Mouse (Mus musculus) lung, postnatal 25 days (tissue): ENCODE data around the gene Psmd12.

Source experiments
- DNase-seq: peaks from one replicate; pipeline ENCODE4 v3.0.0; 2022; ENCODE audit warnings: low spot score

Gene Psmd12

GRCm38 (mm10) chr11:107479053-107479861, at the start of gene Psmd12:
Gene Psmd12, plus strand, starts transcription at chr11:107479484.
- peak; percentile 95 for DNase-seq

DNA sequence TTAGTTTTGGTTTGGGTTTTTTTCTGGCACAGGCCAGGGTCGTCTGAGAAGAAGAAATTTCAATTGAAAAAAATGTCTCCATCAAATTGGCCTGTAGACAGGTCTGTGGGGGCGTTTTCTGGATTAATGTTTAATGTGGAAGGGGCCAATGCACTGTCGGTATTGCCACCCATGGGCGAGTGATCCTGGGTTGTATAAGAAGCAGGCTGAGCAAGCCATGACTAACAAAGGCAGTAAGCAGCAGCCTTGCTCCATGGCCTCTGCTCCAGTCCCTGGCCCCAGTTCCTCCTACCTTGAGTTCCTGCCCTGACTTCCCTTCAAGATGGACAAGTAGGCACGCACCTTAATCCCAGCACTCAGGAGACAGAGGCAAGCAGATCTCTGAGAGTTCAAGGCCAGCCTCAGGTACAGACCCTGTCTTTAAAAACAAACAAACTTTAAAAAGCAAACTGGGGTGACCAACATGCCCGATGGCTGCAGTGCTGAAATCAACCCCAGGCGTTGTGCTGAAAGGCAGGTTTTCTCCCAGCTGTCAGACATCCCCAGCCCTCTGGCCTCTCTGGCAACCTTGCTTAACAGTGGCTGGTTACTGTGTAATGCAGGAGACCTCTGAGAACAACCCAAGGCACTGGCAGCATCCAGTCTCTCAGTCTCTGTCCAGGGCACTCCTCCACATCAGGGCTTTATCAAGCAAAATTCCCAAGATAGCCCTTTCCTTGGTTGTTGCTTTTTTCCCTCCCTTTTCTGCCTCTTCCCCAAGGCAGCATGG, 47.9 kb upstream of the Psmd12 start:
- no peak for DNase-seq

GRCm38 (mm10) chr11:107435776-107436449, 43.4 kb upstream of the Psmd12 start:
- DNase-seq, result no peak

DNA sequence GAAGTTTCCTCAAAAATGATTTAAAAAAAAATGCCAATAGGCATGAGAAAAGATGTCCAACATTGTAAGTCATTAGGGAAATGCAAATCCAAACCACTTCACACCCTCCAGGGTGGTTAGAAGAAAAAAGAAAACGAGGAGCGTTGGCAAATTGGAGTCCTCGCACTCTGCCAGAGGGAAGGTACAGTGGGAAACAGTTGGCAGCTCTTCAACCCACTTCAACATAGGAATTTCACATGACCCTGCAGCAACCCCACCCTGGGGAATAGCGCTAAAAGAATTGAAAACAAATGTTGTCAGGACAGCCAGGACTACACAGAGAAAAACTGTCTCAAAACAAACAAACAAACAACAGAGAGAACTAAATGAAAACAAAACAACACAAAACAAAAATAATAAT, 41.6 kb upstream of the Psmd12 start:
- no peak for DNase-seq

DNA sequence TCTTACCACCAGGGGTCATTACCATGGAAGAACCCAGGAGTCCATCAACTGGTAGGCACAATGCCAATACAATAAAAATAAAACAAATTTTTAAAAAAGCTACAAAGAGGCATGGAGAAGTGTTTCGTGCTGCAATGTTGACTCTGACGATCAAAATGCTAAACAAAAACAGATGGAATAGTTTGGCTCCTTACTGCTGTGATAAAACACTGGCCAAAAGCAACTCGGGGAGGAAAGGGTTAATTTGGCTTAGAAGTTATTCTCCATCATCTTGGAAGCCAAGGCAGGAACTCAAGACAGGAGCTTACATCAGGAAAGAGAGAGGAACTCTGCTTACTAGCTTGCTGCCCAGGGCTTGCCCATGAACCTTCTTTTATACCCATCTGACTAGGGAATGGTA, 41.1 kb upstream of the Psmd12 start:
- DNase-seq, result no peak

DNA sequence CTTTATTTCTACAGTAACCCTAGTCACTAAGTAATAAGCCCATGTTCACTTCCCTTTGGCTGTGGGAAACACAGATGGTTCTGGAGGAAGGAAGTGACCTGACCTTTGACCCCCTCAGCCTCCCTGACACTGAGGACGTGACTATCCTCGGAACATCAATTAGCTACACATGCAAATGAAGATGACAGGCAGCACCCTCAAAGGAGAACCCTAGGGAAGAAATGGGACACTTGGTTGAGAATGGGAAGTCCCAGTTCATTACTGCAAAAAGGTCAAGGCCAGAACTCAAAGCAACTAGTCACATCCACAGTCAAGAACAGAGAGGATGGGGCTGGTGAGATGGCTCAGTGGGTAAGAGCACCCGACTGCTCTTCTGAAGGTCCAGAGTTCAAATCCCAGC, 38.2 kb upstream of the Psmd12 start:
- no peak for DNase-seq

DNA sequence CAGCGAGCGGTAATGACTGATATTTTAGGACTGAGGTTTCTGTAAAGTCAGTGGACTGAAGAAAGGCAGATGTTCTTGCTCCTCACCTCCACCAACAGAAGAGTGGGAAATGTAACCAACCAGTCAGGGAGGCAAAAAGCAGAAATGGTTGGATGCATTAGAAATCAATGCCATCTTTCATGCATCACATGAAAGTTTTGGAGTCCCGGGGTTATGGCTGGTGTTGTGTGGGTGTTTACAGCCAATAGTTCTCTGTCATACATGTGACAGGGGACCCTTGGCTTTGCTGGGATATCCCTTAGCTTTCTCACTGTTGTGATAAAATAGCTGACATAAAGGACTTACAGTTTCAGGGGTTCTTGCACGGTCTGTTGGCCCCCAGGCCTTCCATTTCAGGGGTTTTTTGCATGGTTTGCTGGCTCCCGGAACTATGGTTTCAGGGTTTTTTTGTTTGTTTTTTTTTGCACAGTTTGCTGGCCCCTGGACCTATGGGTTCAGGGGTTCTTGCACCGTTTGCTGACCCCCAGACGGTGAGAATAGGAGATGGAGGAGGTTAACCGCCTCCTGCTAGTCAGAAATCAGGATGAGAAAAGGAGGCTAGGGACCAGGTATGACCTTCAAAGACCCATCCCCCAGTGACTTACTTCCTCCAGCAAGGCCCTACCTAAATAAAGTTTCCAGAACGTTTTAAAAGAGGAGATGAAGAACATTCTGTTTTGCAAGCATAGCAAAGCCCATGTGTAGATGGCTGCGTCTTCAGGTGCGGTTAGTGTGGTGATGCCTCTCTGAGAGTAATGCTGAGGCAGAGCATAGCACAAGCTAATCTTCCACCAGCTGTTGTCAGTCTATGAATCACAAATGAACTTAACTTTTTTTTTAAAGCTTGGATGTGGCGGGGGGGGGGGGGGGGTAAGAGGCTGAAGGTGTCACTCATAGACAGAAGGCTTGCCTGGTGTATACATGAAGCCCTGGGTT, 35.9 kb upstream of the Psmd12 start:
- DNase-seq, result peak; percentile 36

GRCm38 (mm10) chr11:107445683-107446082, 33.6 kb upstream of the Psmd12 start:
- no peak for DNase-seq

GRCm38 (mm10) chr11:107446650-107447049, 32.6 kb upstream of the Psmd12 start:
- DNase-seq, result no peak

DNA sequence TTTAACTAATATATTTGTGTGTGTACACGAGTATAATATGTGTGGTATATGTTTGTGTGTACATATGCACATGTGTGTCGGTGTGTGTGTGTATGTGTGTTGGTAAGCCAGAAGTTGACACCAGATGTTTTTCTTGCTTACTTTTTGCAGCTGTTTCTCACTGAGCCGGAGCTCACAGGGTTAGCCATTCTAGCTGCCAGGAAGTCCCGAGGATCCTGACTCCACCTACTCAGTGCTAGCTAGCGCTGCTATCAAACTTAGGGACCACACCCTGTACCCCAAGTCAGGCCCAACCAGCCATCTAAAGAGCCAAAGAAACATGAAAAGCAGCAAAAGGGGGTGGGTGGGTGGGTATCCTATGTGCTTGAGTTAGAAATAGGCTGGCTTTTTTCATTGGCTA, 31.9 kb upstream of the Psmd12 start:
- peak; percentile 52 for DNase-seq

GRCm38 (mm10) chr11:107447915-107448314, 31.4 kb upstream of the Psmd12 start:
- no peak for DNase-seq

- no peak for DNase-seq
Observed at GRCm38 (mm10) chr11:107449169-107449910, 29.9 kb upstream of the Psmd12 start.

DNA sequence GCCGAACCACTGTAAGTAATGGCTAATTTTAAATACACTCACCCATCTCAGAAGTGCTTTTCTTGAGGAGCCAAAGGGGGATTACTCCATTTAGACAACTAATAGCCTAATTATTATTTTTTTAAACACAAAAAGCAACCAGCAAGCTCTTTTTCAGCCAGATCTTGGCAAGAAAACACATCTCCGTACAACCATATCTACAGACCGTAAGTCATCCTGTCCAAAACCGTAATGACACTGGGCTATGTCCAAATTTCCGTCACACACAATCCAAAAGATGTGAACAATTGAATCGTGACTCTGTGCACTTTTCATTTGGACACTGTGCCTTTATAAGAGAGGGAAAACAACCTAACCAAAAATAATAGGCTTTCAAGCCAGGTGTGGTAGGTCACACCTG, 29.2 kb upstream of the Psmd12 start:
- DNase-seq, result peak; percentile 35

- DNase-seq, result peak; percentile 63
Observed at GRCm38 (mm10) chr11:107451106-107451505, 28.2 kb upstream of the Psmd12 start.

- DNase-seq, result no peak
Observed at GRCm38 (mm10) chr11:107452053-107452452, 27.2 kb upstream of the Psmd12 start.

GRCm38 (mm10) chr11:107454546-107455462, 24.5 kb upstream of the Psmd12 start:
- no peak for DNase-seq

DNA sequence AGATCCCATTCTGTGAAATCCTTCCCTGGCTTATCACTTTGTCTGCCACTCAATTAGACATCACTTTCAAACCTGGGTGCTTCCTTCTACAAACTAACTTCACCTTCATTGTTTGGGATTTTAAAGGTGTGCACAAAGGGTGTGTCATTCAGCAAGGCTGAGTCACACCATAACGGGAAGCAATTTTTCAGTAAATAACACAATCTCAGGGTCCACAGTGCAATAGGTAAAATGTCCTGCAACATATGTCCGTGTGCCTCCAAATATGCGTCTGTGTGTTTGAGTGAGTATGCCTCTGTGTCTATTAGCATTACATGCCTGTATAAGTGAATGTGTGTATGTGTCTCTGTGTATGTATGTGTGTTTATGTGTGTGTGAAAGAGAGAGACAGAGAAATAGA, 22.0 kb upstream of the Psmd12 start:
- no peak for DNase-seq

DNA sequence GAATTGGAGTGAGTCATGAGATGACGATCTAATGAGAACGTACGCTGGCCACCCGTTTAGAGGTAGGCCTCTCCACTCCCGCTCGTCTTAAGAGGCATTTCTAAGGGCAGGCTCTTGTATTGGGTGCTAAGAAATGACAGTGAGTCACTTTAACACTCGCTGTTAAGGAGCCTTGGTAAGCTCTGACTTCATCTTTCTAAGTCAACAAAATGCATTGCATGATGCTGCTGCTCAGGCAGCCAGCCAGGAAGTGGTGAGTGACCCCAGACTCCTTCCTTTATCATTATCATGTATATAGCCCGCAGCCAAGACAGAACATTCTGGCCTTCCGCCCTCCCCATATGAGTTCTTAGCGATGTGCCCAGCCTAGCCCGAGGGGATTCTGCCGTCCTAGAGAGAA, 21.0 kb upstream of the Psmd12 start:
- no peak for DNase-seq

DNA sequence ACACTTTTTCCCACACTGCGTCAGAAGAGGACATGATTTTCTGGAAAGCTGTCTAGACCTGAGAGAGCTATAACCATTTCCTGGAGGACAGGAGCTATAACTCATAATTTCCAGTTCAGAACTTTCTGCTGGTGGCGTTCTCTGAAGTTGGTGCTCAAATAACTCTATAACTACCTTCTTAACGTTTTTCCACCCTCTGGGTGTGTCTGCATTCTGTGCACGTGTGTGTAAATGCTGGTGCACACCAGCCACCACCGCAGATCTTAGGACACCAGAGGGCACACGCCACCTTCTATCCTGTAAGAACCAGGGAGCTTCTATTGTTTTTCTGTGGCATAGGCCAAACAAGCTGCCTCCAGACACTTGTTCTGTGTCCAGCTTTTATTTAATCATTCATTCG, 20.3 kb upstream of the Psmd12 start:
- no peak for DNase-seq

- no peak for DNase-seq
Observed at GRCm38 (mm10) chr11:107459828-107460227, 19.5 kb upstream of the Psmd12 start.
